Mouse (Mus musculus) C2C12 (cell line): ENCODE data around the gene Pard3b.

Source experiments
- CTCF ChIP-seq: IDR thresholded peaks from one replicate; pipeline ENCODE4 v1.5.1; 2011; ENCODE audit not compliant: control insufficient read depth, insufficient read depth, insufficient read length
- FOSL1 ChIP-seq: IDR thresholded peaks from one replicate; pipeline ENCODE4 v1.8.0; 2011; ENCODE audit warnings: mild to moderate bottlenecking, low read length; ENCODE audit not compliant: poor library complexity, insufficient read depth, severe bottlenecking
- USF1 ChIP-seq: IDR thresholded peaks from one replicate; pipeline ENCODE4 v1.6.1; 2011; ENCODE audit warnings: low read depth, mild to moderate bottlenecking, control low read depth, moderate library complexity

- TF ChIP-seq CTCF (no peak), USF1 (no peak), FOSL1 (no peak)
Measured at GRCm38 (mm10) chr1:62159592-62159991, 521.0 kb downstream of the Pard3b start.
